Mouse (Mus musculus) liver, embryonic 16.5 days (tissue): Measurements from ENCODE around the gene Plcb4. TPM values are rescaled to one million over a fixed set of nuclear protein-coding genes. Genes with fewer than 3 reads are reported as not detected.
"Not testable (repeated sequence)": the region's sequence is repeated elsewhere in the genome, so short reads cannot be mapped to it uniquely, and the experiment has no call there.

ENCODE experiments used
- ATAC-seq: fragments of 200-750 bp; cut with Nextera tagmentation; 2 replicates; pipeline ENCODE4 v1.8.0; 2017; ENCODE audit warnings: low read depth, mild to moderate bottlenecking, moderate number of reproducible peaks, moderate library complexity
- H3K27ac ChIP-seq: fragments of 300-500 bp; sonication (generic); 2 replicates; pipeline ENCODE4 v1.5.1; 2014; ENCODE audit warnings: mild to moderate bottlenecking, low read length
- H3K27me3 ChIP-seq: fragments of 300-500 bp; sonication (generic); 2 replicates; pipeline ENCODE4 v1.6.1; 2014; ENCODE audit warnings: low read depth, low read length, mixed read lengths; ENCODE audit not compliant: control insufficient read depth, insufficient read depth
- H3K36me3 ChIP-seq: fragments of 300-500 bp; sonication (generic); 2 replicates; pipeline ENCODE4 v1.6.1; 2014; ENCODE audit warnings: mild to moderate bottlenecking; ENCODE audit not compliant: control insufficient read depth, insufficient read depth
- H3K4me1 ChIP-seq: fragments of 300-500 bp; sonication (generic); 2 replicates; pipeline ENCODE4 v1.6.1; 2014; ENCODE audit warnings: low read depth, low read length, mixed read lengths; ENCODE audit not compliant: control insufficient read depth
- H3K4me2 ChIP-seq: fragments of 300-500 bp; sonication (generic); 2 replicates; pipeline ENCODE4 v1.6.1; 2014; ENCODE audit warnings: low read depth, low read length, mixed read lengths
- H3K4me3 ChIP-seq: fragments of 300-500 bp; sonication (generic); 2 replicates; pipeline ENCODE4 v1.5.1; 2014; ENCODE audit warnings: low read depth, mild to moderate bottlenecking, low read length
- H3K9ac ChIP-seq: fragments of 300-500 bp; sonication (generic); 2 replicates; pipeline ENCODE4 v1.6.1; 2014; ENCODE audit warnings: low read depth, low read length
- H3K9me3 ChIP-seq: fragments of 300-500 bp; sonication (generic); replicated peaks from 2 replicates; pipeline ENCODE4 v1.6.1; 2016; ENCODE audit warnings: low read length; ENCODE audit not compliant: control insufficient read depth
- WGBS: fragments of 180-500 bp; shearing (Covaris S2); extraction: QIAGEN DNeasy Blood & Tissue Kit; methylation state at CpG from one replicate; pipeline ENCODE4 v1.1.7; 2014; ENCODE audit not compliant: insufficient replicate concordance; 5-methylcytosine and 5-hydroxymethylcytosine counted together
- polyA plus RNA-seq: library from polyadenylated mRNA; unstranded; fragments of >200 nt; fragmentation: Nextera tagmentation; extraction: Ambion mirVana; gene quantifications from 2 replicates; pipeline ENCODE4 v1.2.1, GENCODE M21; 2015

Gene Plcb4
- polyA plus RNA-seq, 1 experiment from 2014 or later = 2.3 TPM

DNA sequence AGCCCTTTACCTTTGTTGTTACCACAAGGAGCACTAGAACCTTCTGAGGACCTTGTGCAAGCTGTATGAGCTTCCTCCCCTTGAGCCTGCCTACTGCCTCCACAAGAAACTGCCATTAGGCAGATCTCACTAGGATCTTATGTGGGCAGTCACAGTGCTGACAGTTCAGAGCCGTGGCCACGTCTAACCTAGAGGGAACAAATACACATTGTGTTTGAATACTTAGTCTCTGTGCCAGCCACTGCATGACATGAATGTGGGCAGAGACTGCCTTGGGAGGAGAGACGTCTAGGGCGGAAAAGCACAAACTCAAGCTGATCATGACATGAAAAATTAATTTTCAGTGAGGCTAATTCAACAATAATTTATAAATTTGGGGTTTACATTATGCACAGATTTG lies 239.2 kb downstream of the Plcb4 start:
- Histone ChIP-seq H3K27ac (no peak overlapping the region), H3K4me2 (no peak overlapping the region), H3K9ac (no peak overlapping the region), H3K9me3 (no peaks in the 10 kb centered on the region), H3K4me3 (no peak overlapping the region), H3K27me3 (no peaks in the 10 kb centered on the region), H3K4me1 (no peaks in the 10 kb centered on the region), H3K36me3 (no peaks in the 10 kb centered on the region)
- 66% methylated on average over 4 of the region's 4 CpGs for WGBS
- ATAC-seq = no peak

DNA sequence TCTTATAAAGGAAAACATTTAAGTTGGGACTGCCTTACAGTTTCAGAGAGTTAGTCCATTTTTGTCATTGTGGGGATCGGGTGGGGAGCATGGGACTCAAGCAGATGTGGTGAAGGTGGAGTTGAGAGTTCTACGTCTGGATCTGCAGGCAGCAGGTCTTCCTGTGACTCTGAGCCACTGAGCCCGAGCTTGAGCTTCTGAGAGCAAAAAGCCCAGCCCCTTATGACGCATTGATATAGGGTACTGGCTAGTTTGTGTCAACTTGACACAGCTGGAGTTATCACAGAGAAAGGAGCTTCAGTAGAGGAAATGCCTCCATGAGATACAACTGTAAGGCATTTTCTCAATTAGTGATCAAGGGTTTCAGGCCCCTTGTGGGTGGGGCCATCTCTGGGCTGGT lies 241.1 kb downstream of the Plcb4 start:
- H3K4me3 ChIP-seq, H3K27ac ChIP-seq, H3K36me3 ChIP-seq, H3K4me1 ChIP-seq, H3K27me3 ChIP-seq, H3K4me2 ChIP-seq, ATAC-seq, H3K9ac ChIP-seq, H3K9me3 ChIP-seq: not testable (repeated sequence)
- whole genome bisulfite sequencing = 44% methylated on average over 4 of the region's 4 CpGs

DNA sequence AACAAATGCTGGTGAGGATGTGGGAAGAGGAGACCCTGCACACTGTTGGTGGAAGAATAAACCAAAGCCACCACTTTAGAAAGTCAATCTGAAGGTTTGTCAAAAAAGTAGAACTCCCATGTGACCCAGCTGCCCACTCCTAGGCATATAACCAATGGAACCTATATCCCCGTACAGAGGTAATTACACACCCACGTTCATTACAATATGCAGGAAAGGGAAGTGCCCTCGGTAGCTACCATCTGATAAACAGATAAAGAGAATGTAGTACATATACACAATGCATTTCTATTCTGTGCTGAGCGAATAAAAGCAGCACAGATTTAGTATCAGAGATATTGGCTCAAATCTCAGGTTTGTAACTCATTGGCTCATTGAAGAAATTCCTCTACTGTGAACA lies 242.2 kb downstream of the Plcb4 start:
- Histone ChIP-seq H3K9me3 (no peaks in the 10 kb centered on the region), H3K4me2 (no peak overlapping the region), H3K9ac (no peak overlapping the region), H3K4me3 (no peak overlapping the region), H3K4me1 (no peaks in the 10 kb centered on the region), H3K36me3 (no peaks in the 10 kb centered on the region), H3K27ac (no peak overlapping the region), H3K27me3 (no peaks in the 10 kb centered on the region)
- ATAC-seq = no peak
- 49% methylated on average over 4 of the region's 4 CpGs for WGBS

DNA sequence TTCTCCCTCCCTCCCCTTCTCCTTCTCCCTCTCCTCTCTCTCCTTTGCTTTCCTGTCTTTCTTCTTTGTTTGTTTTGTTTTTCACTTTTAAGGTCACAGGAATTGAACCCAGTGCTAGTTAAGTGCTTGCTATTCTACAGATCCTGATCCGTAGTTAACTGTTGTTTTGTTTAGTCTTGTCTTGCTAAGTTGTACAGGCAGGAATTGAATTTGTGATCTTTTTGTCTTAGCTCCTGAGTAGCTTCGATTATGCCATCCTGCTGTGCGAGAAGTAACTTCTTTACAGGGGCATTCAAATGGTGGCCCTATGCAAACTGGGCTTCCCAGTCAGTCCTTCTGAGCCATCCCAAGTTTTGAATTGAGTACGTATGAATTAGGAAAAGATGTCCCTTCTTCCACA lies 245.5 kb downstream of the Plcb4 start:
- H3K36me3 ChIP-seq = no peaks in the 10 kb centered on the region
- WGBS = 66% methylated on average over 4 of the region's 4 CpGs
- ATAC-seq = no peak
- H3K4me3 ChIP-seq = no peak overlapping the region
- no peaks in the 10 kb centered on the region for H3K27me3 ChIP-seq
- H3K9me3 ChIP-seq = no peaks in the 10 kb centered on the region
- H3K4me2 ChIP-seq = no peak overlapping the region
- H3K27ac ChIP-seq = no peak overlapping the region
- H3K9ac ChIP-seq = no peak overlapping the region
- no peaks in the 10 kb centered on the region for H3K4me1 ChIP-seq

DNA sequence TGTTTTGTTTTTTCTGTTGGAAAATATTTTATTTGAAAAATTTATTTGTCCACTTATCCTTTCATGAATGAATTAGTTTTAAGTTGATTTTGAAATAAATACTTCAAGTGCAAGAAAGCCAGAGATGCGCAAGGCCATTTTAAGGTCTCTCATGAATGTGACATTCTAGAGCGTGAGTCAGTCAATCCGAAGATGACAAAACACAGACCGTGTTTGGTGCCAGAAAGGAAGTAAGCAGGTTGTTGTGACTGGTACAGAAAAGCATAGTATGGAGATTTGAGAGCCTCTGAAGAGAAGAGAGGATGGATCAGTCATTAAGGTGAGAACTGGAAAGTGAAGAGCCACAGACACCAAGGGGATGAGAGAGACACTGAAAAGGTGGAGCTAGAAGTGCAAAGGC lies 246.0 kb downstream of the Plcb4 start:
- H3K9ac ChIP-seq = no peak overlapping the region
- H3K9me3 ChIP-seq = no peaks in the 10 kb centered on the region
- H3K36me3 ChIP-seq = no peaks in the 10 kb centered on the region
- ATAC-seq = no peak
- no peak overlapping the region for H3K4me2 ChIP-seq
- WGBS = 68% methylated on average over 4 of the region's 4 CpGs
- no peaks in the 10 kb centered on the region for H3K27me3 ChIP-seq
- H3K4me3 ChIP-seq = no peak overlapping the region
- H3K27ac ChIP-seq = no peak overlapping the region
- no peaks in the 10 kb centered on the region for H3K4me1 ChIP-seq

DNA sequence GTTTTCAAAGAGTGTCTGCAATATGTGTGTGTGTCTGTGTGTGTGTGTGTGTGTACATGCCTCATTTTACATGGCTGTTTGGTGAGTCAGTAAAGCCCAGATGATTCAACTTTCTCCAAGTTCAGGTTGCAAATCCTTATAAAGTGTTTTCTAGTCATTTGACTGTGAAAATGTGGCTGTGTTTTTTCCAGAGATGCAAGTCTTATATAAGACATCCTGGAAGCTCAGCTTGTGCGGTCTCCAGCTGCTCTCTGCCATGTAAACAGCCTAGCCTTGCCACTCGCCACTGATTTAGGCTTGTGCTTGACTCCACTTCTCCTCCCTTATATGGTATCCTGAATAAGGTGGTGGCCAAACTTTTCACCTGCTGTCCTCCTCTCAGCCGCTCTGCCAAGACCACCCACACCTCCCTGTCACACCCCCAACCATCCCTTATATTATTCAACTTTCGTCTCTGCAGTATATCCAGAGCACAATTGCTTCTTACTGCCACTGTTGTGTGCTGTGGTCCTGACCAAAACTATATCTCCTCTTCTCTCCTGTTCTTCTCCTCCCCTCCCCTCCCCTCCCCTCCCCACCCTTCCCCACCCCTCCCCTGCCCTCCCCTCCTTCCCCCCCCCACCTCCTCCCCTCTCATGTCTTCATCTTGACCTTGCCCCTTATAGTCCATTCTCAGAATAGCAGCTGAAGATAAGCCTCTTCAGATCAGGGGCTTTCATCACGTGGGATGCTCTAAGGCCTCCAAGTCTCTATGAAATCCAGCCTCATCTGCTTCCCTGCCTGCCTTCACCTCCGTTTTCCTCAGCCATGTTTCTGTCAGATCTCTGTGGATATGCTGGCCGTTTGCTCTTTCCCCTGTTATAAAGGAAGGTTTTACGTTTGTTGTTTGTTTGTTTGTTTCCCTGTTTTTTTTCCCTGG lies 255.8 kb downstream of the Plcb4 start:
- H3K9ac ChIP-seq = no peak overlapping the region
- H3K4me1 ChIP-seq = no peaks in the 10 kb centered on the region
- H3K9me3 ChIP-seq = no peaks in the 10 kb centered on the region
- 60% methylated on average over 8 of the region's 8 CpGs for WGBS
- no peaks in the 10 kb centered on the region for H3K36me3 ChIP-seq
- no peak overlapping the region for H3K4me2 ChIP-seq
- H3K4me3 ChIP-seq = no peak overlapping the region
- no peaks in the 10 kb centered on the region for H3K27me3 ChIP-seq
- no peak overlapping the region for H3K27ac ChIP-seq
- no peak for ATAC-seq

DNA sequence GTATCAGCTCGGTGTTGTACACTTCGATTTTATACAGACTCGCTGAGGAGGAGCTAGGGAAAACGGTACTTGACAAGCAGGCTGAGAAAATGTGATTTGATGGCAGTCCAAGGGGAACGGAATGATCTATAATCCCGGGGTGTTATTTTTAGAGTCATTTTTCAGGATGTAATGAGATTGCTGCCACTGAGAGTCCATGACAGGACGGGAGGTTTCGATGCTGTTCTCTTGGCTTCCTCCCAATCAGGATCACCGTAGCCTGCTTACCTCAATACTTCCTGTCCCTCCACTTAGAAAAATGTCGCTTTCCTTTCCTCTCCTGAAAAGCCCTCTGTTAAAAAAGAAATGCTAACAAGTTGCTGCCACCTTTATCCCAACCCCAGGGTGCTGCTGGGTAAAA lies 257.1 kb downstream of the Plcb4 start:
- no peak overlapping the region for H3K4me2 ChIP-seq
- no peak overlapping the region for H3K27ac ChIP-seq
- no peaks in the 10 kb centered on the region for H3K27me3 ChIP-seq
- H3K4me1 ChIP-seq = no peaks in the 10 kb centered on the region
- H3K4me3 ChIP-seq = no peak overlapping the region
- WGBS = 60% methylated on average over 10 of the region's 10 CpGs
- no peaks in the 10 kb centered on the region for H3K36me3 ChIP-seq
- no peak overlapping the region for H3K9ac ChIP-seq
- no peaks in the 10 kb centered on the region for H3K9me3 ChIP-seq
- no peak for ATAC-seq

DNA sequence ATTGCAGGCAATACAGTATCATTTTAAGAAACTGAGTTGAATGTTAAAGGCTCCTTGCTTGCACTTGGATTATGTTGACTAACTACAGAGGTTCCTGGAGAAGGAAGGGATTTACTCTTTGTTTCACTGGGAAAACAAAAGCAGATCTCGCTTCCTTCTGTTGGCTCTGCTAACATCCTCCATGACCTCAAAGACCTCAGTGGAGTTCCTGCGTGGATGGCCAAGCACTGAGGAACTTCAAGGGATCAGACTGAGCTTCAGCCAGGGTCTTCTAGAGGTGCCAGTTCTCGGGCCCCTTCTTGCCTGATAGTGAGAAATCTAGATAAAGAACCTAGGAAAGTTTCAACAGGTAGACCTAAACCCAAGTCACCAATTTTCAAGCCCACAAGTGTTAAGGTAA lies 258.2 kb downstream of the Plcb4 start:
- no peaks in the 10 kb centered on the region for H3K36me3 ChIP-seq
- ATAC-seq = no peak
- no peak overlapping the region for H3K9ac ChIP-seq
- no peaks in the 10 kb centered on the region for H3K9me3 ChIP-seq
- H3K4me2 ChIP-seq = no peak overlapping the region
- WGBS = 47% methylated on average over 3 of the region's 3 CpGs
- no peak overlapping the region for H3K4me3 ChIP-seq
- no peaks in the 10 kb centered on the region for H3K4me1 ChIP-seq
- H3K27me3 ChIP-seq = no peaks in the 10 kb centered on the region
- no peak overlapping the region for H3K27ac ChIP-seq

DNA sequence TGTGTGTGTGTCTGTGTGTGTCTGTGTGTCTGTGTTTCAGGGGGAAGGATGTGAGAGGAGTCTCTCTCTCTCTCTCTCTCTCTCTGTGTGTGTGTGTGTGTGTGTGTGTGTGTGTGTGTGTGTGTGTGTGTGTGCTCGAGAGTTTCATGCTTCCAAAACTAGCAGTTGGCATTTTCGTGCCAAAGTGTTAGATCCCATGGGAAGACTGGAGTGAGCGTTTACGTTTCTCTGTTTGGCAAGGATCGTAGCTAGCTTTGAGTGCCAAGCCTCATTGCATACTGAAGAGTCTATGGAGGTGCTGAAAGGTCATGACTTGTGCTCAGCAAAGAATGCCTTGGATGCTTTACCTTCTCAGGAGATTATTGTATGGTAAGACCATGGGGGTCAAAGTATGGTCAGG lies 259.3 kb downstream of the Plcb4 start:
- no peak for ATAC-seq

More for the DNA sequence above, 259.3 kb downstream of the Plcb4 start:
- Histone ChIP-seq H3K27me3 (no peaks in the 10 kb centered on the region), H3K9ac (no peak overlapping the region), H3K9me3 (no peaks in the 10 kb centered on the region), H3K4me2 (no peak overlapping the region), H3K36me3 (no peaks in the 10 kb centered on the region), H3K27ac (no peak overlapping the region), H3K4me1 (no peaks in the 10 kb centered on the region), H3K4me3 (no peak overlapping the region)
- WGBS = 76% methylated on average over 5 of the region's 5 CpGs
